Mouse (Mus musculus) T-helper 2 cell (primary cell): Measurements from ENCODE around the gene Capza1.
"Not testable (repeated sequence)": the region's sequence is repeated elsewhere in the genome, so short reads cannot be mapped to it uniquely, and the experiment has no call there.

ENCODE experiments used
- in situ Hi-C: fragments of 300-600 bp; cut with MboI, MseI; formaldehyde crosslinking; loops from one replicate; pipeline ENCODE4 v1.15.1; 2025; ENCODE audit warnings: high pct_unique_total_duplicates

The Capza1 gene

DNA sequence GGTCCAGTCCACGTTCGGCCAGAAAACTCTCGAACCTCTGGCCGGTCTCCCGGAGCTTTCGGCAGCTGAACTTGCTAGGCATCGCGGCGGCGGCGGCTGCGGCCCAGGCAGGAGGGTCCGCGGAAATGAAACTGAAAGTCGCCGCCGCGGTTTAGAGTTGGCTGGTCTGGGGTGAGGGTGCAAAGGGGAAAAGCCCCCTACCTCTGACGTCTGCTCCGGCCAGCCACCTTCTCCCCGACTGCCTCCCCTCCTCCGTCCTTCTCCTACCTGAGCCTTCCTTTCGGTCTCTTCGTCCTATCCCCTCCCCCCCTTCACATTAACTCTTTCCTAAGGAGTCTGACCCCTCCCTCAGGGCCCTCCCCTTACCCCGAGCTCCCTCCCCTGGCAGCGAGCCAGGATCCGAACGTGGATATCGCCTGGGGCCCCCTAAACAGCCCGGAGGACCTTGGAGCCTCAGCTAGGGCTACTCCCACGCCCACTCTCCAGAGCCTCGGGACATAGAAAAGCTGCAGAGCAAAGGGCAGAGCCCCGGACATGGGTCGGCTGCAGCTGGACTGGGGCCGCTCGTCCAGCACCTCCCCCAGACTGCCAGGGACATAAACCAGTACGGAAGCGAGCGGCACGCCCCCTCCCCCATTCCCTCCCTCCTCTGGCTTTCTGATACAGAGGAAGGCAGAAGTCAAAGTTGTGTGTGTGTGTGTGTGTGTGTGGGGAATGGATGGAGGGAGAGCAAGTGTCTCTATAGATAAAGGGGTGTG, 46.1 kb downstream of the Capza1 start, which contains the start of gene Mov10:
TSS of gene Mov10 (minus strand) at position 573 of the 758 bp plus-strand sequence.
- in situ Hi-C loops = no loop called here

GRCm38 (mm10) chr3:104817481-104817990, 46.8 kb downstream of the Capza1 start:
- in situ Hi-C loops = no loop called here

DNA sequence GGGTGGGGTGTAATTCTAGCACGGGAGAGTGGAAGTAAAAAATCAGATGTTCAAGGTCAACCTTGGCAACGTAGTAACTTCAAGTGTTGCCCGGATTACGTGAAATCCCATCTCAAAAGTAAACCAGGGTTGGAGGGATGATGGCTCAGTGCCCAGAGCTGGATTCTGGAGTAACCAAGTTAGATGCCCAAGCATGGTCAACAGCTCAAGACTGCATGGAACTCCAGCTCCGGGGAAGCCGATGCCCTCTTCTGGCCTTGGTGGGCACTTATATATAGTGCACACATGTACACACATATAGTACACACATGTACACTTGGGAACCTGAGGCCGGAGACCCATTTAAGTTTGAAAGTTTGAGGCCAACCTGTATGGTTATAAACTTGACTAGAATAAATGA, 48.2 kb downstream of the Capza1 start:
- in situ Hi-C loops = no loop called here

DNA sequence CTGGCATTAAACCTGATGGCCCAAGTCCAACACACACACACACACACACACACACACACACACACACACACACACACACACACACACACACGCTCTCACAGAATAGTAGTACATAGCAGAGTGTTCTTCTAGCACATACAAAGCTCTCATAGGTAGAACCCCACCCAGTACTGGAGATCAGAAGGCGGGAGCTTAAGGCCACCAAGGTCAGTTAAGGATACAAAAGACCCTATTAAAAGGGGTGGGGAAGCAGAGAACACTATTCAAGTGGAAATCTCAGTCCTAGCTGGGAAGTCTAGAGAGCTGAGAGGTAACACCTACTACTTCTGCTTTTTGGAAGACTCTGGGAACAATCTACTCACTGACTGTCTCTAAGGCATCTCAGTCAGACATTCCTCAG, 49.0 kb downstream of the Capza1 start:
- in situ Hi-C loops = no loop called here

GRCm38 (mm10) chr3:104814746-104815145, 49.6 kb downstream of the Capza1 start:
- in situ Hi-C loops = no loop called here

DNA sequence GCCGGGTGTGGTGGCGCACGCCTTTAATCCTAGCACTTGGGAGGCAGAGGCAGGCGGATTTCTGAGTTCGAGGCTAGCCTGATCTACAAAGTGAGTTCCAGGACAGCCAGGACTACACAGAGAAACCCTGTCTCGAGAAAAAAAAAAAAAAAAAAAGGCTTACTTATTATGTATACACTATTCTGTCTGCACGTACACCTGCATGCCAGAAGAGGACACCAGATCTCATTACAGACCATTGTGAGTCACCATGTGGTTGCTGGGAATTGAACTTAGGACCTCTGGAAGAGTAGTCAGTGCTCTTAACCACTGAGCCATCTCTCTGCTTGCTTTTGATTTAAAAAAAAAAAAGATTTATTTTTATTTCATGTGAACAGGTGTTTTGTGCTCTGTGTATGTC, 51.1 kb downstream of the Capza1 start:
- in situ Hi-C loops = not testable (repeated sequence)

GRCm38 (mm10) chr3:104812254-104812653, 52.1 kb downstream of the Capza1 start:
- in situ Hi-C loops = no loop called here

- in situ Hi-C loops = no loop called here
Measured at GRCm38 (mm10) chr3:104811752-104812151, 52.6 kb downstream of the Capza1 start.

GRCm38 (mm10) chr3:104805539-104805938, 58.8 kb downstream of the Capza1 start:
- in situ Hi-C loops = no loop called here

- in situ Hi-C loops = no loop called here
Measured at GRCm38 (mm10) chr3:104804312-104804711, 60.0 kb downstream of the Capza1 start.

DNA sequence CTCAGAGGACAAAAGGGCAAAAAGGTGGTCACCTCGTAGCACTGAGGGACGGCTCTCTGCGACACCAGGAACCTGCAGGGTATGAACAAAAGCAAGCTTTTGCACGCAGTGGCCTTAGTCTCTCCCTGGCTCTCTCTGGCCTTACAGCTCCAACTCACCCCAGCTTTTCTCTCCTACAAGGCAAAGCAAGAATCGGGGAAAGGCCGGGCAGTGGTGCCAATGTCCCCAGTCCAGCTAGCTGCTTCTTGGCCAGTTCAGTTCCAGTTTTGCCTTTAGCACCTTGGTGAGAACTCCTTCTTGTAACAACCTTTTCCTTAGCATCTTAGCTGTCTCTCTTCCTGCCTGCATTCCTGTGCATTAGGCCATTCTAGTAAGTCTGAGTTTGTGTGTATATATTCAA, 62.8 kb downstream of the Capza1 start:
- in situ Hi-C loops = no loop called here

DNA sequence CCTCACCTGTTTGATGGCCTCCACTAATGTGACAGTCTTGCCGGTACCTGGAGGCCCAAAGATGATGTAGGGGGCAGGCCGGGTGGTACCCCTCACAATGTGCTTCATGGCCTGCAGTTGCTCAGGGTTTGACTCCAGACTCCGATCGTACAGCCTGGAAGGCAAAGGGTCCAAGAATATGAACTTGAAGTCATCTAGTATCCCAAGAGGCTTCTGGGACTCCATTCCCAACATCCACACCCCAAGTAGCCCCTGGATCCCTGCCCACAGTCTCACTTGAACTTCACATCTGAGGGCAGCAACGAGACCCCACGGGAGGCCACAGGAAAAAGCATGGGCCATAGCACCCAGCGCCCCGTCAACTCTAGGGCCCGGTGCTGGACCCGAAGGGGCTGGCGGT, 63.6 kb downstream of the Capza1 start:
- in situ Hi-C loops = no loop called here

GRCm38 (mm10) chr3:104796430-104797082, 67.7 kb downstream of the Capza1 start:
- in situ Hi-C loops = no loop called here

DNA sequence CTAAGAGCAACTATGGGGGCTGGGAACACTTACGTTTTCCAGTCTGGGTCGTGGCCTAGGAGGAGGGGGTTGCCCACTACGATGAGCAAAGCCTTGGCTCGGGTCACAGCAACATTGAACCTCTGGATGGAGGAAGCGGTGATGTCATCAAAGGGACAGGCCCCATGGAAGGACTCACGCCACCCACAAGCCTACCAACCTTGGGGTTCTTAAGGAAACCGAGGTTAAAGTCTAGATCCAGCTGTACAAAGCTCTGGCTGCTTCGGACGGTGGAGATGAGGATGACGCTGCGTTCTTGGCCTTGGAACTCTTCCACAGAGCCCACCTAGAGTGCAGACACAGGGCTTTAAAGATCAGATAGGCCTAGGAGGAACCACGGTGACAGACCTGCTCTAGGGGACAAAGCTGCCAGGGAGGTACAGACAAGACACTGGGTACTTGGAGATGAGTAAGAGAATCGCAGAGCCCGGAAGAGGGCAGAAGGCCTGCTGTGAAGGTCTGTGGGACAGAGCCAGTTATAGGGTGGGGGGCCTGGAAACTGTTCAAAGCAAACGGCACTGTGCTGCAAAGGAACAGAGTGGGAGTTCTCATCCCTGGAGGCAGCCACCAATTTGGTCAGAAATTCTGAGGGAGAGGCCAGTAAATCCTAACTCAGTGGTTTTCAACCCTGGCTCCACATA, 68.5 kb downstream of the Capza1 start:
- in situ Hi-C loops = no loop called here

- in situ Hi-C loops = no loop called here
Measured at GRCm38 (mm10) chr3:104794953-104795470, 69.3 kb downstream of the Capza1 start.

DNA sequence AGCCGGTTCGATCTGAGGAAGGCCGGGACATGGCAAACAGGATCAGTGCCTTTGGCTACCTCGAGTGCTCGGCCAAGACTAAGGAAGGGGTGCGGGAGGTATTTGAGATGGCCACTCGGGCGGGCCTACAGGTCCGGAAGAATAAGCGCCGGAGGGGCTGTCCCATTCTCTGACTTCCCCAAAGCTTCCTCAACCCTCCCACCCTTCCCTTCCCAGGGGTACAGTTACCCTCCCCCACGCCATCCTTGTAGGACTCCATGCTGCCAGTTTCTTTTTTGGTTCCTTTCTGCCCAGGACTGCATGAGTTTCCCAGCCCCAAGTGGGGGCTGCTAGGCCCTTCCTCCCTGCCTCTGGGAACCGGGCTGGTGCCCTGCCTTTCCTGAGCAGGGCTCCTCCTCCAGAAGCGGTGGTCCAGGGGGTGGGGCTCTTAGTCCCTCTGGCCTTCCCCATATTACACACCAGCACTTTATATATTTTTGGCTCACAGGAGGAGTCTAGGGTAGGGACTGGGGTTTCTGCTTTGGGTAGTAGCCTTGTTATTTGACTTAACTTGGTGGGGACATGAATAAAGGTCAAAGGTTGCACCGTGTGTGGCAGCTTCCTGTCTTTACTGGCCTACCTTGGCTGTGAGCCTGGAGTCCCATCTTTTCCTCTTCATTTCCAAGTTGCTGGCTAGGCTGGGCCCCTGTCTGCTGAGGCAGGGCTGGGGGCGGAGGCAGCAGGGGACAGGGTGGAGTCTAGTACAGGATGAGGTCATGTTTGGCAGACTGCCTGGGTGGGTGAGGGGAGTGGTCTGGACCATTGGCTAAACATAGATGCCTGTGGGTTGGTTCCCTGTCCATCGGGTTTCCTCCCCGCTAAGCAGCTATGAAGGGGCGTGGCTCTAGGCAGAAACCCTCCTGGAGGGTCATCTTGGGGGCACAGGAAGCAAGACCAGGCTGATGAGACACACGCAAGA, 70.2 kb downstream of the Capza1 start:
- in situ Hi-C loops = no loop called here

GRCm38 (mm10) chr3:104792360-104793270, 71.7 kb downstream of the Capza1 start:
- in situ Hi-C loops = no loop called here

- in situ Hi-C loops = no loop called here
Measured at GRCm38 (mm10) chr3:104791671-104792070, 72.6 kb downstream of the Capza1 start.

GRCm38 (mm10) chr3:104791017-104791416, 73.3 kb downstream of the Capza1 start:
- in situ Hi-C loops = no loop called here

- in situ Hi-C loops = no loop called here
Measured at GRCm38 (mm10) chr3:104790401-104790937, 73.8 kb downstream of the Capza1 start.
